Mouse (Mus musculus): ENCODE data around the gene Vmn1r84.

Gene Vmn1r84

DNA sequence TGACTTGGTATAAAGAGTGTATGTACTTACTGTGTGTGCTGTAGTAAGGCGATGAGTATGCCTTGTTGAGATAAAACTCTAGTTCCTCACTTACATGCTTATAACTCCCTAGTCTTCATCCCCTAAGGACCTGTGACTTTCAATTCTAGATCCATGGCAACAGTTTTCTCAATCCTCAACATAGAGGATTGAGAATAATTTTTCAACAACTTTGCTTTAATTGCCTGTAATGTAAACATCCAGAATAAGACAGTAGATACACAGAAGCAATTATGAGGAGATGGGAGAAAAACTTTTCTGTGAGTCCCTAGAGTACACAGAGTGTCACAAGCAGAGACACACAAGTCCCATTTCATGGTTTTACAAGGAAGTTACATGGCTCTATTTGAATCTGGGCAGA, at the start of gene Vmn1r84:
TSS of gene Vmn1r84 (minus strand) at position 101 of the 400 bp plus-strand sequence.
- no peak for DNase-seq (ENCODE audit: low read depth)

DNA sequence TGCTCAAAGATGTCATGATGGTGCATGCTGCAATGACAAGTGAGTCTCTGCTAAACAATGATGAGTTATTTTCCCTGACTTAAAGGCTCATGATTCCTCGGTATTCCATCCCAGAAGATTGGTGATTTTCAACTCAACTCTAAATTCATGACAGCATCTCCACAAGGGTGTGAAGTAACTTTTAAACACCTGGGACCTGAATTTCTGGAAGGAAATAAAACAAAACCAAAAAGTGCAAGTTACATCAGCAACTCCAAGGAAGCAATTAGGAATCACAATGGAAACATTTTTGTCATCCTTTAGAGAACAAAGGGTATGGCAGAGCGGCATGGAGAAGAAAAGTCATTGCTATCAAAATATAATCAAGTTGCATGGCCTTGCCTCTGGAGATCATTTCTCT, 39.7 kb downstream of the Vmn1r84 start, which contains the start of gene Vmn1r83:
TSS of gene Vmn1r83 (minus strand) at position 101 of the 400 bp plus-strand sequence.
- no peak for DNase-seq (ENCODE audit: low read depth)
